8 mouse cellular contexts compared by ENCODE assay signal in the genomic region with DNA sequence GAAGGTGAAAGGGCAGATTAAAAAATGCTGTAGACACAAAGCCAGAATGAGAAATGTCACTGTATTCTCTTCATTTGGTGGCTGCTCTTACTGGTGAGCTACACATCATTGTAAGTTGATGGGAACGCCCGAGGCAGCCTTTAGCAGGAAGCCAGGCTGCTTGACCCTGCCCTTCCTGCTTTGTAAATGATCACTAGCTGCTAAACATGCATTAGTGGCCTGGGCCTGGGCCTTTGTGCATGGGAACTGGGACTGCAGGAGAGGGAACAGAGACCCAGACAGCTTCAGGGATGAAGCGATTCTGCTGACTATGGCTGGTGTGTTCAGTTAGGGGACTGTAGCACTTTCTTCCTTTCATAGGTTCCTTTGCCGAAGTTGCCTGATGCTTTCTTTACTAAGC. TPM values are rescaled to one million over a fixed set of nuclear protein-coding genes. Genes with fewer than 3 reads are reported as not detected.
DNase-seq lines count a peak whose midpoint lies in the region; ATAC-seq and TF ChIP-seq lines count a peak whose summit lies in the region.

No protein-coding gene starts in this region.

- peaks cover 28% of the 10 kb centered on the region for H3K4me1 ChIP-seq in kidney, adult 2 months (ENCODE audit: control insufficient read depth, insufficient read depth, low read length)
- peaks cover 43% of the 10 kb centered on the region for H3K4me1 ChIP-seq in lung, embryonic 15.5 days

- H3K27me3 ChIP-seq in kidney, adult 2 months (replicated peaks; ENCODE audit: control insufficient read depth, insufficient read depth, low read length): no peaks in the 10 kb centered on the region
- H3K27me3 ChIP-seq in lung, embryonic 15.5 days: no peaks in the 10 kb centered on the region

- no peak overlapping the region for H3K4me2 ChIP-seq in lung, embryonic 15.5 days

- no peak overlapping the region for H3K4me3 ChIP-seq in kidney, adult 2 months (ENCODE audit: insufficient read depth, low read depth, low read length)
- H3K4me3 ChIP-seq in lung, embryonic 15.5 days: no peak overlapping the region

- WGBS in kidney, adult 2 months: 25% methylated on average over 4 of the region's 4 CpGs
- 31% methylated on average over 4 of the region's 4 CpGs for WGBS in lung, embryonic 15.5 days

- ATAC-seq in lung, embryonic 15.5 days (ENCODE audit: borderline replicate concordance, extremely low read depth, low FRiP score, low TSS enrichment): peak; percentile 69

- H3K9ac ChIP-seq in lung, embryonic 15.5 days: no peak overlapping the region

- TF ChIP-seq CTCF in kidney, adult 2 months (conservative IDR thresholded peaks at IDR 0.05; ENCODE audit: insufficient read depth, insufficient read length, low read depth, low read length): no peak

- peak overlapping the region; percentile 81 for H3K27ac ChIP-seq in kidney, adult 2 months (ENCODE audit: insufficient read depth, low read depth, low read length)
- peak overlapping the region; percentile 87 for H3K27ac ChIP-seq in lung, embryonic 15.5 days

- no peaks in the 10 kb centered on the region for H3K36me3 ChIP-seq in kidney, adult 2 months (ENCODE audit: control insufficient read depth, insufficient read depth, low read length)
- no peaks in the 10 kb centered on the region for H3K36me3 ChIP-seq in lung, embryonic 15.5 days

- H3K9me3 ChIP-seq in lung, embryonic 15.5 days: no peaks in the 10 kb centered on the region

- peak; percentile 34 for DNase-seq in urinary bladder, postnatal 14 days (ENCODE audit: low spot score)
- no peak for DNase-seq in urinary bladder, postnatal 4 days (ENCODE audit: low spot score in 2 of 2)
- peak; percentile 65 for DNase-seq in heart, adult 8-10 months (ENCODE audit: low spot score)
- peak; percentile 78 for DNase-seq in kidney, adult 2 months
- peak; percentile 42 for DNase-seq in retina, embryonic 14.5 days (ENCODE audit: low spot score)
- no peak for DNase-seq in testis, postnatal 10 days (ENCODE audit: low spot score)
- DNase-seq in left cerebral cortex, adult 8-10 months (ENCODE audit: low spot score in 2 of 2): no peak

- TF ChIP-seq POLR2A in kidney, adult 2 months (IDR thresholded peaks at IDR 0.05; ENCODE audit: low read depth, low read length): no peak

RNA-seq across cellular contexts. Expression of gene Gnaq, which starts 35.6 kb away (rescaled TPM):
- total RNA-seq in heart, adult 8-10 months (2022): 10 to 100 TPM; 20.5 to 23.7 (median 21.6) TPM
- 13.2 and 15.6 TPM in 2 replicates for polyA plus RNA-seq in kidney, adult 2 months (2012; rRNA removed)
- 30.6 and 34.3 TPM in 2 replicates for polyA plus RNA-seq in lung, embryonic 15.5 days (2015; fragmentation: Nextera tagmentation; extraction: Ambion mirVana)
- 100 to 1,000 TPM; 143 to 158 (median 149) TPM for total RNA-seq in left cerebral cortex, adult 8-10 months (2022)

Comparison
In these comparisons a context has a peak if more than half of its experiments do, and no peak if none do; other contexts are left out.
1. DNase-seq: peak in urinary bladder, postnatal 14 days (single experiment), heart, adult 8-10 months (single experiment), kidney, adult 2 months (single experiment) and retina, embryonic 14.5 days (single experiment); none in urinary bladder, postnatal 4 days (0 of 2), testis, postnatal 10 days (single experiment) and left cerebral cortex, adult 8-10 months (0 of 2).
2. RNA of gene Gnaq, which starts 35.6 kb away (total RNA-seq): 143 to 158 TPM in left cerebral cortex, adult 8-10 months; 20.5 to 23.7 TPM in heart, adult 8-10 months; every median in the first group is over 4 times any median in the second.